Mouse (Mus musculus): ENCODE results near the gene Inpp4b.

GRCm38 (mm10) chr8:81615552-81615951, 273.2 kb downstream of the Inpp4b start:
- no peak for TF ChIP-seq POLR2A (IDR thresholded peaks at IDR 0.05; ENCODE audit: control insufficient read depth, extremely low read depth, insufficient read depth, low read length, poor library complexity)
- TF ChIP-seq CTCF (IDR thresholded peaks at IDR 0.05; ENCODE audit: borderline replicate concordance, control insufficient read depth, extremely low read depth, insufficient read depth, low read length, poor library complexity) = no peak
